Mouse (Mus musculus) heart, embryonic 16.5 days (tissue): ENCODE data around the gene Afg1l. TPM values are rescaled to one million over a fixed set of nuclear protein-coding genes. Genes with fewer than 3 reads are reported as not detected.

Experiments used
- ATAC-seq: fragments of 200-750 bp; cut with Nextera tagmentation; replicated peaks from 2 replicates; pipeline ENCODE4 v1.8.0; 2017; ENCODE audit warnings: moderate number of reproducible peaks; ENCODE audit not compliant: insufficient read depth, low FRiP score; ENCODE audit errors: extremely low read depth
- H3K27ac ChIP-seq: fragments of 300-500 bp; sonication (generic); 2 replicates; pipeline ENCODE4 v1.5.1; 2014; ENCODE audit warnings: mild to moderate bottlenecking, low read length, control low read depth, moderate library complexity
- H3K27me3 ChIP-seq: fragments of 300-500 bp; sonication (generic); 2 replicates; pipeline ENCODE4 v1.6.1; 2014; ENCODE audit warnings: low read length, mixed read lengths; ENCODE audit not compliant: control insufficient read depth, insufficient read depth
- H3K36me3 ChIP-seq: fragments of 300-500 bp; sonication (generic); 2 replicates; pipeline ENCODE4 v1.6.1; 2014; ENCODE audit not compliant: control insufficient read depth, insufficient read depth
- H3K4me1 ChIP-seq: fragments of 300-500 bp; sonication (generic); 2 replicates; pipeline ENCODE4 v1.6.1; 2014; ENCODE audit warnings: low read length, mixed read lengths; ENCODE audit not compliant: control insufficient read depth, insufficient read depth
- H3K4me2 ChIP-seq: fragments of 300-500 bp; sonication (generic); 2 replicates; pipeline ENCODE4 v1.6.1; 2014; ENCODE audit warnings: low read depth, mild to moderate bottlenecking, control low read depth, low read length
- H3K4me3 ChIP-seq: fragments of 300-500 bp; sonication (generic); 2 replicates; pipeline ENCODE4 v1.5.1; 2014; ENCODE audit warnings: mild to moderate bottlenecking, control low read depth, low read length
- H3K9ac ChIP-seq: fragments of 300-500 bp; sonication (generic); 2 replicates; pipeline ENCODE4 v1.6.1; 2014; ENCODE audit warnings: low read length, control low read depth
- H3K9me3 ChIP-seq: fragments of 300-500 bp; sonication (generic); replicated peaks from 2 replicates; pipeline ENCODE4 v1.6.1; 2016; ENCODE audit warnings: low read length; ENCODE audit not compliant: control insufficient read depth
- WGBS: fragments of 180-500 bp; shearing (Covaris S2); extraction: QIAGEN DNeasy Blood & Tissue Kit; methylation state at CpG from one replicate; pipeline ENCODE4 v1.1.7; 2014; 5-methylcytosine and 5-hydroxymethylcytosine counted together
- polyA plus RNA-seq: library from polyadenylated mRNA; unstranded; fragments of >200 nt; fragmentation: Nextera tagmentation; extraction: Ambion mirVana; gene quantifications from 2 replicates; pipeline ENCODE4 v1.2.1, GENCODE M21; 2015

Afg1l gene
- polyA plus RNA-seq, 1 experiment from 2014 or later = 22.1 TPM

DNA sequence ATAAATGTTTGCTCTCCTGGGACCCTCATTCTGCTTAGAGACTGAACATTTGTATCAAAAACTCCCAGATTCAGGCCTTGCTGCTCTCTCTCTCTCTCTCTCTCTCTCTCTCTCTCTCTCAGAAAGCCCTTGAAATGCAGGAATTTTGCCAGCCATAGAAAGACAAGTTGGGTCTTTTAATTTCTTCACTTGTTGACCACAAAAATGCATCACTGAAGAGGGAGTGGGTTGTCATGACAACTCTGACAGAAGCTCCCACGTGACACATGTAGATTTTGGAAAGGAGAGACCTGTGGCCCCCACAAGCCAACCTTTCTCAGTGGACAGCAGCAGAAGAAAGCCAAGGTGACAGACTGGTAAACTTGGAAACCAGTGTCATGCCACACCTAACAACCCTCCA, 190.7 kb downstream of the Afg1l start:
- Histone ChIP-seq H3K36me3 (no peaks in the 10 kb centered on the region), H3K27me3 (no peaks in the 10 kb centered on the region), H3K4me2 (no peak overlapping the region), H3K9me3 (peaks cover 5% of the 10 kb centered on the region; the same call in 1 of the 2 replicates), H3K27ac (no peak overlapping the region), H3K4me1 (no peaks in the 10 kb centered on the region), H3K4me3 (no peak overlapping the region), H3K9ac (no peak overlapping the region)
- no peak for ATAC-seq
- WGBS = 66% methylated on average over 1 of the region's 1 CpGs

DNA sequence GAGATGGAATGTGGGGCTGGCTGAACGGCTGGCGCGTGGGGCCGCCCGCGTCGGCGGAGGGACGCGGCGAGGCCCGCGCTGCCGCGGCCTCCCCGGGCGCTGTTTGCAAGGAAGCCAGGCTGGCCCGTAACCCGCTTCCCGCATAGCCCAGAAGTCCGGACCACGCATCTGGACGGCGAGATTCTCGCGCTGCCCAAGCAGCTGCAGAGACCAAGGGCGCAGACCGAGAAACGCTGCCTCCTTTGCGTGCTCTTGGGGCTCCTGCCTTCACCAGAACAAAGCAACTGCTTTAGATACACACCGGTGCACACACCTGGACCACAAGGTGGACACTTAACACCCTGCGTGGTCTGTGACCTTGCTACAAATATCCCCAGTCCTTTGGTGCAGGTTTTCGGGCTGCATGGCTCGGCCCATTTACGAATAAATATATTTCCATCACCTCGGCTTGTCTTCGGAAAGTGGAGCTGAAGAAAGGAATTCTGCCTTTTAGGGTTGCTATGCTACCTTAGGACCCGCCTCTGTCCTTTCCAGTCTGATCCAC, 200.0 kb downstream of the Afg1l start:
- Histone ChIP-seq H3K9me3 (no peaks in the 10 kb centered on the region), H3K36me3 (no peaks in the 10 kb centered on the region), H3K4me1 (peaks cover 15% of the 10 kb centered on the region), H3K27ac (peak overlapping the region; percentile 100), H3K4me3 (peak overlapping the region; percentile 94), H3K27me3 (no peaks in the 10 kb centered on the region), H3K4me2 (peak overlapping the region; percentile 99), H3K9ac (peak overlapping the region; percentile 87)
- ATAC-seq = no peak
- WGBS = 3% methylated on average over 38 of the region's 38 CpGs

- peak; percentile 88 for ATAC-seq
- no peaks in the 10 kb centered on the region for H3K36me3 ChIP-seq
- no peaks in the 10 kb centered on the region for H3K9me3 ChIP-seq
- WGBS = under 1% methylated on average over 78 of the region's 78 CpGs
- H3K27me3 ChIP-seq = no peaks in the 10 kb centered on the region
- H3K4me2 ChIP-seq = peak overlapping the region; percentile 99
- H3K4me1 ChIP-seq = peaks cover 17% of the 10 kb centered on the region
- H3K4me3 ChIP-seq = peak overlapping the region; percentile 94
- H3K9ac ChIP-seq = peak overlapping the region; percentile 93
- H3K27ac ChIP-seq = peak overlapping the region; percentile 100
These were observed 200.7 kb downstream of the Afg1l start for GRCm38 (mm10) chr10:42277476-42278306.

GRCm38 (mm10) chr10:42276507-42277345, 201.6 kb downstream of the Afg1l start, which contains the start of gene Foxo3:
TSS of gene Foxo3 (minus strand) at chr10:42276755.
- peaks cover 21% of the 10 kb centered on the region for H3K4me1 ChIP-seq
- no peaks in the 10 kb centered on the region for H3K9me3 ChIP-seq
- no peaks in the 10 kb centered on the region for H3K36me3 ChIP-seq
- no peaks in the 10 kb centered on the region for H3K27me3 ChIP-seq
- peak within 1 kb of the TSS; percentile 93 for H3K9ac ChIP-seq
- peak within 1 kb of the TSS; percentile 94 for H3K4me3 ChIP-seq
- H3K4me2 ChIP-seq = peak within 1 kb of the TSS; percentile 99
- under 1% methylated on average over 77 of the region's 88 CpGs for WGBS
- peak; percentile 78 for ATAC-seq
- peak within 1 kb of the TSS; percentile 100 for H3K27ac ChIP-seq

GRCm38 (mm10) chr10:42275871-42276501, 202.4 kb downstream of the Afg1l start:
- no peak for ATAC-seq
- peak overlapping the region; percentile 94 for H3K4me3 ChIP-seq
- no peaks in the 10 kb centered on the region for H3K36me3 ChIP-seq
- H3K9me3 ChIP-seq = no peaks in the 10 kb centered on the region
- peak overlapping the region; percentile 93 for H3K9ac ChIP-seq
- H3K27ac ChIP-seq = peak overlapping the region; percentile 100
- H3K27me3 ChIP-seq = no peaks in the 10 kb centered on the region
- H3K4me2 ChIP-seq = peak overlapping the region; percentile 99
- H3K4me1 ChIP-seq = peaks cover 27% of the 10 kb centered on the region
- WGBS = under 1% methylated on average over 40 of the region's 40 CpGs

DNA sequence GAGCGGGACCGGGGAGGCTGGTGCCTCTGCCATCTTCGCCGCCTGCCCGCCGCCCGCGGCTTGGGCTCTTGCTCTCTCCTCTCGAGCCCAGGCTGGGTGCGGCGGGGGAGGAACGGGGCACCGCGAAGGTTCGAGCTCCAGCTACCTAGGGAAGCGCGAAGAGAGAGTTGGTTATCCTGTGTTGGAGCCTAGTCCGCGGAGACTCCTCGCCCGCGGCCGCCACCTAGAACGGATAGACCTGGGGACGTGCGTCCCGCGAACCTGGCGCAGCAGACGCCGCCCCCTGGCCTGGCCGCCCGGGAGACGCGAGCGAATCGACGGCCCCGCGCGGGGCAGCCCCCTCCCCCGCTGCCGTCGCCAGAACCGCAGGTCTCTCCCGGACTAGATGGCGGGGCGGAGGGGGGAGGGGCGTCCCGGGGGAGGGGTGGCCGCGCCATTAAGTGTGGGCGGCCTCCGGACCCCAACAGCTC, 202.9 kb downstream of the Afg1l start:
- under 1% methylated on average over 41 of the region's 54 CpGs for WGBS
- no peak for ATAC-seq
- H3K4me3 ChIP-seq = peak overlapping the region; percentile 94
- peak overlapping the region; percentile 100 for H3K27ac ChIP-seq
- H3K27me3 ChIP-seq = no peaks in the 10 kb centered on the region
- H3K4me2 ChIP-seq = peak overlapping the region; percentile 99
- H3K9me3 ChIP-seq = no peaks in the 10 kb centered on the region
- peak overlapping the region; percentile 93 for H3K9ac ChIP-seq
- peaks cover 30% of the 10 kb centered on the region for H3K4me1 ChIP-seq
- H3K36me3 ChIP-seq = no peaks in the 10 kb centered on the region

DNA sequence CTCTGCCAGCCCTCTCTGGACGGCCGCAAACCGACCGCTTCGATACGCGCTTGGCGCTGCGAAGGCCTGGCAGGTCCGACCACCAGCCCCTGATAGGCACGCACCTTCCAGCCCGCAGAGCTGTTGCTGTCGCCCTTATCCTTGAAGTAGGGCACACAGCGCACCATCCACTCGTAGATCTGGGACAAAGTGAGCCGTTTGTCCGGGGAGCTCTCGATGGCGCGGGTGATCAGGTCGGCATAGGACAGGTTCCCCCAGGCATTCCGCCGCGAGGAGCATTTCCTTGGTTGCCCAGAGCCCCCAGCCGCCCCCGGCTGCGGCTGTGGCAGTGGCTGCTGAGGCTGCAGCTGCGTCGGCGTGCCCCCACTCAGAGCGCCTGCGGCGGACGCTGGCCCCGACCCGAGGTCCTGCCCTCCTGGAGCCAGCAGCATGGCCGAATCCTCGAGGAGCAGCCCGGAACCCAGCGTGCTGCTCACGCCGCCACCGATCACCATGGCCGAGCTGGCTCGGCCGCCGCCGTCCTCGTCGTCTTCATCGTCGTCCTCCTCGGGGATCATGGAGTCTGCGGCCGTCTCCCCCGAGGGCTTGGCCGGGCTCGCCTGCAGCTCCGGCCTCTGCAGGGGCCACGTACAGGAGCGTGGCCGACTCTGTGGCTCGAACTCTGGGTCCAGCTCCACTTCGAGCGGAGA, 203.5 kb downstream of the Afg1l start:
- Histone ChIP-seq H3K4me2 (peak overlapping the region; percentile 99), H3K4me1 (peaks cover 33% of the 10 kb centered on the region), H3K4me3 (peak overlapping the region; percentile 94), H3K36me3 (no peaks in the 10 kb centered on the region), H3K9me3 (no peaks in the 10 kb centered on the region), H3K9ac (peak overlapping the region; percentile 93), H3K27ac (peak overlapping the region; percentile 100), H3K27me3 (no peaks in the 10 kb centered on the region)
- 2% methylated on average over 65 of the region's 65 CpGs for WGBS
- ATAC-seq = no peak
